Mouse (Mus musculus): ENCODE data around the gene Clasp1. TPM values are rescaled to one million over a fixed set of nuclear protein-coding genes. Genes with fewer than 3 reads are reported as not detected.

Clasp1 gene
- polyA plus RNA-seq, 1 experiment = 25.6 TPM

DNA sequence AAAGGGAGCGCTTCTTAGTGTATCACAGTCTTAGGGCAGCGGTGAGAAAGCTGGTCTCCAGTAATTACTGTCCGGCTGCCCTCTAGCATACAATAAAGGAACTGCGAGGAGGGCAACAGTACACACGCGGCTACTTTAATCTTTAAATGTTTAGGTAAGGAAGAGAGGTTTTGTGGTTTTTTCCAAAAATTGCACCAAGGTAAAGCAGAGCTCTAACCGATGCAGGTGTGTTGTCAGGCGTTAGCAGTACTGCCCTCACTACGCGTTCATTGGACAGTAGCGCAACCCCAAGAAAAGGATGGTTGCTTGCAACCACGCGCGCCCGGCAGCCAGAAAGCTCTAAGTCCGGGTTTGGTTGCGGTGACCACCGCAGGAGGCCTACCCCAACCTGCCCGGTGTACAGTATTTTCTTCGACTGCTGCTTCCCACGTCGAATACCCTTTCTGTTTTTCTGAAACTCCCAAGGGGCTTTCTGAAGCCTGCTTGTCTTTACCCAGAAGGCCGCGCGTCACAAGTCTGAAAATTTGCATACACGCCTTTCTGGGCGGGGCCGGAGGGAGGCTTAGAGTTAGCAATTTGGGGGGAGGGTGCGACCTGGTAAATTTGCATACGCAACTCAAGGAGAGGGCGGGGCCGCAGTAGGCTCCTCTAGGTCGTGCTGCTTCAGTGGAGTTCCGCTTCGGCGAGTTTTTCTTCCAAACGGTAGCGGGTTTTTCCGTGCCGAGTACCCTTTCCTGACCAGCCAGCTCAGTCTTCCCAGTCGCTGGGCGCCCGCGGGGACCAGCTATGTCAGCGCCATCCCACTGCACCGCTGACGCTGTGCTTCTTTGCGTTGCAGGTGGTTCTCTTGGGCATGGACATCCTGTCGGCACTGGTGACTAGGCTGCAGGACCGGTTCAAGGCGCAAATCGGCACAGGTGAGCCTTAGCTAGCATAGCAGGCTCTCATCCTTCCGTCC is 70.4 kb downstream of the Clasp1 start:
- H3K4me1 ChIP-seq (ENCODE audit: control insufficient read depth, insufficient read depth, low read length) = peaks cover 8% of the 10 kb centered on the region

GRCm38 (mm10) chr1:118460716-118461115 is 71.9 kb downstream of the Clasp1 start:
- WGBS = 89% methylated on average over 5 of the region's 5 CpGs
- Histone ChIP-seq H3K4me3 (replicated peaks; ENCODE audit: control insufficient read depth, low read depth, low read length) (no peak overlapping the region), H3K27ac (ENCODE audit: control insufficient read depth, insufficient read depth, low read depth, low read length, poor library complexity) (no peak overlapping the region), H3K4me1 (ENCODE audit: control insufficient read depth, insufficient read depth, low read length) (peaks cover 6% of the 10 kb centered on the region)
- no peak for TF ChIP-seq CTCF (IDR thresholded peaks at IDR 0.05; ENCODE audit: control insufficient read depth, insufficient read depth, low read length)
- no peak for TF ChIP-seq POLR2A (IDR thresholded peaks at IDR 0.05; ENCODE audit: borderline replicate concordance, control insufficient read depth, low read depth, low read length)

More for the DNA sequence above, 70.4 kb downstream of the Clasp1 start:
- TF ChIP-seq POLR2A (IDR thresholded peaks at IDR 0.05; ENCODE audit: borderline replicate concordance, control insufficient read depth, low read depth, low read length) (peak; percentile 97), CTCF (IDR thresholded peaks at IDR 0.05; ENCODE audit: control insufficient read depth, insufficient read depth, low read length) (0 out of 2 replicates have a peak, but pooled peaks have one; percentile 9)
- under 1% methylated on average over 53 of the region's 53 CpGs for WGBS
- H3K27ac ChIP-seq (ENCODE audit: control insufficient read depth, insufficient read depth, low read depth, low read length, poor library complexity) = peak overlapping the region; percentile 98
- H3K4me3 ChIP-seq (replicated peaks; ENCODE audit: control insufficient read depth, low read depth, low read length) = peak overlapping the region; percentile 71

GRCm38 (mm10) chr1:118466041-118466440 is 77.2 kb downstream of the Clasp1 start:
- TF ChIP-seq CTCF (IDR thresholded peaks at IDR 0.05; ENCODE audit: control insufficient read depth, insufficient read depth, low read length) = peak; percentile 33; the same call in 1 of the 2 replicates
- TF ChIP-seq POLR2A (IDR thresholded peaks at IDR 0.05; ENCODE audit: borderline replicate concordance, control insufficient read depth, low read depth, low read length) = no peak
- H3K4me3 ChIP-seq (replicated peaks; ENCODE audit: control insufficient read depth, low read depth, low read length) = no peak overlapping the region
- WGBS = 95% methylated on average over 6 of the region's 6 CpGs
- no peak overlapping the region for H3K27ac ChIP-seq (ENCODE audit: control insufficient read depth, insufficient read depth, low read depth, low read length, poor library complexity)
- H3K4me1 ChIP-seq (ENCODE audit: control insufficient read depth, insufficient read depth, low read length) = no peaks in the 10 kb centered on the region

DNA sequence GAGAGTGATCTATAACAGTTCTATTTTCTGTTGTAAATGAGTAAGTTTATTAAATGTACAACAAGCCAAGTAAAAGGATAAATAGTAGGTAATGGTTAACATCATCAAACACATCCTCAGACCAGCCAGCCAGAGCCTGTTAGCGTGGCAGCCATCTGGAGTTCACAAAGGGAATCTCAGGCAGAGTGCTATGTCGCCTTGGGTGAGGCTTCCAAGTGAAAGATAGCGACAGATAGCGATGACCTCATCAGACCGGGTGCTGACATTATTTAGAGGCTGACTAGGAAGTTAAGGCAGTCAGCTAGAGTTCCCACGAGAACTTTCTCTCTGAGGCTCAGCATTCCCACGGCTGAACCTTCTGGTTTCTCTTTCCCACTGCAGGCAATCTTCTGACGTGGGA is 83.5 kb downstream of the Clasp1 start:
- no peak overlapping the region for H3K4me3 ChIP-seq (replicated peaks; ENCODE audit: control insufficient read depth, low read depth, low read length)
- H3K4me1 ChIP-seq (ENCODE audit: control insufficient read depth, insufficient read depth, low read length) = no peaks in the 10 kb centered on the region
- TF ChIP-seq CTCF (IDR thresholded peaks at IDR 0.05; ENCODE audit: control insufficient read depth, insufficient read depth, low read length) = no peak
- WGBS = 83% methylated on average over 8 of the region's 8 CpGs
- H3K27ac ChIP-seq (ENCODE audit: control insufficient read depth, insufficient read depth, low read depth, low read length, poor library complexity) = no peak overlapping the region

- H3K4me1 ChIP-seq (ENCODE audit: control insufficient read depth, insufficient read depth, low read length) = peaks cover 1% of the 10 kb centered on the region; the same call in 1 of the 2 replicates
- no peak overlapping the region for H3K27ac ChIP-seq (ENCODE audit: control insufficient read depth, insufficient read depth, low read depth, low read length, poor library complexity)
- no peak overlapping the region for H3K4me3 ChIP-seq (replicated peaks; ENCODE audit: control insufficient read depth, low read depth, low read length)
- TF ChIP-seq POLR2A (IDR thresholded peaks at IDR 0.05; ENCODE audit: borderline replicate concordance, control insufficient read depth, low read depth, low read length) = no peak
- TF ChIP-seq CTCF (IDR thresholded peaks at IDR 0.05; ENCODE audit: control insufficient read depth, insufficient read depth, low read length) = peak; percentile 51
- 16% methylated on average over 4 of the region's 4 CpGs for WGBS
Observed at GRCm38 (mm10) chr1:118476919-118477318, 88.1 kb downstream of the Clasp1 start.

- WGBS = 51% methylated on average over 4 of the region's 4 CpGs
- Histone ChIP-seq H3K27ac (ENCODE audit: control insufficient read depth, insufficient read depth, low read depth, low read length, poor library complexity) (no peak overlapping the region), H3K4me1 (ENCODE audit: control insufficient read depth, insufficient read depth, low read length) (peaks cover 3% of the 10 kb centered on the region; the same call in 1 of the 2 replicates), H3K4me3 (replicated peaks; ENCODE audit: control insufficient read depth, low read depth, low read length) (no peak overlapping the region)
- TF ChIP-seq CTCF (IDR thresholded peaks at IDR 0.05; ENCODE audit: control insufficient read depth, insufficient read depth, low read length) (no peak), POLR2A (IDR thresholded peaks at IDR 0.05; ENCODE audit: borderline replicate concordance, control insufficient read depth, low read depth, low read length) (no peak)
Observed at GRCm38 (mm10) chr1:118479246-118479645, 90.4 kb downstream of the Clasp1 start.

GRCm38 (mm10) chr1:118480484-118481364 is 91.9 kb downstream of the Clasp1 start:
- peaks cover 3% of the 10 kb centered on the region; the same call in 1 of the 2 replicates for H3K4me1 ChIP-seq (ENCODE audit: control insufficient read depth, insufficient read depth, low read length)

GRCm38 (mm10) chr1:118481365-118481702 is 92.5 kb downstream of the Clasp1 start:
- H3K4me1 ChIP-seq (ENCODE audit: control insufficient read depth, insufficient read depth, low read length) = peaks cover 3% of the 10 kb centered on the region; the same call in 1 of the 2 replicates
- no peak overlapping the region for H3K4me3 ChIP-seq (replicated peaks; ENCODE audit: control insufficient read depth, low read depth, low read length)
- no peak for TF ChIP-seq CTCF (IDR thresholded peaks at IDR 0.05; ENCODE audit: control insufficient read depth, insufficient read depth, low read length)
- TF ChIP-seq POLR2A (IDR thresholded peaks at IDR 0.05; ENCODE audit: borderline replicate concordance, control insufficient read depth, low read depth, low read length) = no peak
- H3K27ac ChIP-seq (ENCODE audit: control insufficient read depth, insufficient read depth, low read depth, low read length, poor library complexity) = peak overlapping the region; percentile 62
- whole genome bisulfite sequencing = 50% methylated on average over 4 of the region's 4 CpGs

More at GRCm38 (mm10) chr1:118480484-118481364, 91.9 kb downstream of the Clasp1 start:
- TF ChIP-seq POLR2A (IDR thresholded peaks at IDR 0.05; ENCODE audit: borderline replicate concordance, control insufficient read depth, low read depth, low read length) = no peak
- TF ChIP-seq CTCF (IDR thresholded peaks at IDR 0.05; ENCODE audit: control insufficient read depth, insufficient read depth, low read length) = no peak
- WGBS = 62% methylated on average over 8 of the region's 8 CpGs
- Histone ChIP-seq H3K27ac (ENCODE audit: control insufficient read depth, insufficient read depth, low read depth, low read length, poor library complexity) (peak overlapping the region; percentile 62), H3K4me3 (replicated peaks; ENCODE audit: control insufficient read depth, low read depth, low read length) (no peak overlapping the region)
